Mouse (Mus musculus) stomach, postnatal 0 days (tissue): Measurements from ENCODE around the gene Gm10974. TPM values are rescaled to one million over a fixed set of nuclear protein-coding genes. Genes with fewer than 3 reads are reported as not detected.
A peak's percentile ranks its signal among the peaks of the same experiment; 100 is the strongest.

ENCODE experiments used
- ATAC-seq: fragments of 200-750 bp; cut with Nextera tagmentation; 2 replicates; pipeline ENCODE4 v1.8.0; 2017; ENCODE audit not compliant: low FRiP score, low TSS enrichment
- DNase-seq: peaks from one replicate; pipeline ENCODE4 v3.0.0-alpha.2; 2016; ENCODE audit warnings: low spot score
- H3K27ac ChIP-seq: fragments of 300-500 bp; sonication (generic); replicated peaks from 2 replicates; pipeline ENCODE4 v1.5.1; 2014; ENCODE audit warnings: mild to moderate bottlenecking, control low read depth
- H3K27me3 ChIP-seq: fragments of 300-500 bp; sonication (generic); 2 replicates; pipeline ENCODE4 v1.6.1; 2014; ENCODE audit warnings: low read length; ENCODE audit not compliant: control insufficient read depth, insufficient read depth
- H3K36me3 ChIP-seq: fragments of 300-500 bp; sonication (generic); 2 replicates; pipeline ENCODE4 v1.6.1; 2014; ENCODE audit warnings: low read length, mixed read lengths; ENCODE audit not compliant: control insufficient read depth, insufficient read depth
- H3K4me1 ChIP-seq: fragments of 300-500 bp; sonication (generic); replicated peaks from 2 replicates; pipeline ENCODE4 v1.6.1; 2014; ENCODE audit warnings: antibody characterized with exemption; ENCODE audit not compliant: control insufficient read depth, insufficient read depth
- H3K4me2 ChIP-seq: fragments of 300-500 bp; sonication (generic); replicated peaks from 2 replicates; pipeline ENCODE4 v1.6.1; 2014; ENCODE audit warnings: low read depth, mild to moderate bottlenecking, control low read depth, moderate library complexity
- H3K4me3 ChIP-seq: fragments of 300-500 bp; sonication (generic); 2 replicates; pipeline ENCODE4 v1.5.1; 2014; ENCODE audit warnings: low read depth, low read length, control low read depth
- H3K9ac ChIP-seq: fragments of 300-500 bp; sonication (generic); 2 replicates; pipeline ENCODE4 v1.6.1; 2014; ENCODE audit warnings: mild to moderate bottlenecking, low read length, control low read depth, mixed read lengths
- H3K9me3 ChIP-seq: fragments of 300-500 bp; sonication (generic); 2 replicates; pipeline ENCODE4 v1.6.1; 2016; ENCODE audit warnings: low read length; ENCODE audit not compliant: control insufficient read depth
- CTCF ChIP-seq: IDR thresholded peaks from 2 replicates; pipeline ENCODE4 v1.5.1; 2016; ENCODE audit warnings: antibody characterized with exemption, low read depth, mild to moderate bottlenecking, moderate library complexity
- EP300 ChIP-seq: optimal IDR thresholded peaks from 2 replicates; pipeline ENCODE3; 2016; ENCODE audit warnings: antibody characterized with exemption
- WGBS: fragments of 180-500 bp; shearing (Covaris S2); extraction: QIAGEN DNeasy Blood & Tissue Kit; methylation state at CpG from one replicate; pipeline ENCODE4 v1.1.7; 2014; 5-methylcytosine and 5-hydroxymethylcytosine counted together
- polyA plus RNA-seq: library from polyadenylated mRNA; unstranded; fragments of >200 nt; fragmentation: Nextera tagmentation; extraction: Ambion mirVana; gene quantifications from 2 replicates; pipeline ENCODE4 v1.2.1, GENCODE M21; 2015

The Gm10974 gene
- polyA plus RNA-seq, 1 experiment from 2014 or later, result not detected

GRCm38 (mm10) chr7:66402876-66403275 lies 37.2 kb downstream of the Gm10974 start:
- ATAC-seq, result no peak
- Histone ChIP-seq H3K4me2 (no peak overlapping the region), H3K27me3 (no peaks in the 10 kb centered on the region), H3K9me3 (no peaks in the 10 kb centered on the region), H3K4me1 (no peaks in the 10 kb centered on the region), H3K9ac (no peak overlapping the region), H3K4me3 (no peak overlapping the region), H3K36me3 (no peaks in the 10 kb centered on the region), H3K27ac (no peak overlapping the region)
- TF ChIP-seq EP300 (no peak), CTCF (no peak)
- DNase-seq, result no peak
- 83% methylated on average over 5 of the region's 5 CpGs for WGBS

- Histone ChIP-seq H3K9me3 (no peaks in the 10 kb centered on the region), H3K4me3 (no peak overlapping the region), H3K27me3 (no peaks in the 10 kb centered on the region), H3K4me2 (no peak overlapping the region), H3K4me1 (no peaks in the 10 kb centered on the region), H3K27ac (no peak overlapping the region), H3K36me3 (no peaks in the 10 kb centered on the region), H3K9ac (no peak overlapping the region)
- ATAC-seq (peak; percentile 24; the same call in 1 of the 2 replicates), DNase-seq (no peak)
- 44% methylated on average over 10 of the region's 10 CpGs for WGBS
- TF ChIP-seq CTCF (no peak), EP300 (no peak)
Measured at GRCm38 (mm10) chr7:66404141-66404540, 38.4 kb downstream of the Gm10974 start.

- 67% methylated on average over 4 of the region's 4 CpGs for WGBS
- DNase-seq (no peak), ATAC-seq (no peak)
- no peak overlapping the region for H3K27ac ChIP-seq
- no peaks in the 10 kb centered on the region for H3K27me3 ChIP-seq
- H3K9ac ChIP-seq, result no peak overlapping the region
- no peak overlapping the region for H3K4me3 ChIP-seq
- TF ChIP-seq EP300, result no peak
- no peak for TF ChIP-seq CTCF
- H3K4me1 ChIP-seq, result no peaks in the 10 kb centered on the region
- H3K36me3 ChIP-seq, result no peaks in the 10 kb centered on the region
- H3K4me2 ChIP-seq, result no peak overlapping the region
- H3K9me3 ChIP-seq, result no peaks in the 10 kb centered on the region
Measured at GRCm38 (mm10) chr7:66404802-66405201, 39.1 kb downstream of the Gm10974 start.

- DNase-seq, result no peak
Measured at GRCm38 (mm10) chr7:66405541-66405940, 39.8 kb downstream of the Gm10974 start.

GRCm38 (mm10) chr7:66405951-66406721 lies 40.4 kb downstream of the Gm10974 start:
- H3K36me3 ChIP-seq, result no peaks in the 10 kb centered on the region
- peak; percentile 26 for DNase-seq
- no peak for TF ChIP-seq CTCF
- no peak for TF ChIP-seq EP300
- H3K9me3 ChIP-seq, result no peaks in the 10 kb centered on the region
- 54% methylated on average over 13 of the region's 13 CpGs for WGBS
- no peak for ATAC-seq
- no peaks in the 10 kb centered on the region for H3K27me3 ChIP-seq
- no peak overlapping the region; the same call in 1 of the 2 replicates for H3K27ac ChIP-seq
- H3K9ac ChIP-seq, result 0 out of 2 replicates have a peak overlapping the region, but pooled peaks have one; percentile 8
- H3K4me1 ChIP-seq, result no peaks in the 10 kb centered on the region
- H3K4me3 ChIP-seq, result no peak overlapping the region
- H3K4me2 ChIP-seq, result no peak overlapping the region

More at GRCm38 (mm10) chr7:66405541-66405940, 39.8 kb downstream of the Gm10974 start:
- Histone ChIP-seq H3K27ac (no peak overlapping the region), H3K27me3 (no peaks in the 10 kb centered on the region), H3K9ac (no peak overlapping the region), H3K4me2 (no peak overlapping the region), H3K4me1 (no peaks in the 10 kb centered on the region), H3K36me3 (no peaks in the 10 kb centered on the region), H3K4me3 (no peak overlapping the region), H3K9me3 (no peaks in the 10 kb centered on the region)
- 60% methylated on average over 11 of the region's 11 CpGs for WGBS
- TF ChIP-seq EP300, result no peak
- TF ChIP-seq CTCF, result no peak
- no peak for ATAC-seq

GRCm38 (mm10) chr7:66406971-66407370 lies 41.3 kb downstream of the Gm10974 start:
- Histone ChIP-seq H3K36me3 (no peaks in the 10 kb centered on the region), H3K4me3 (no peak overlapping the region), H3K27me3 (no peaks in the 10 kb centered on the region), H3K9ac (no peak overlapping the region), H3K9me3 (no peaks in the 10 kb centered on the region), H3K27ac (no peak overlapping the region), H3K4me1 (no peaks in the 10 kb centered on the region), H3K4me2 (no peak overlapping the region)
- no peak for DNase-seq
- TF ChIP-seq EP300, result no peak
- no peak for TF ChIP-seq CTCF
- 61% methylated on average over 8 of the region's 8 CpGs for WGBS
- no peak for ATAC-seq
